Mouse (Mus musculus): ENCODE measurements at regions not wholly inside any gene's neighbourhood (a gene's known extent, or its start where the extent isn't known, plus 50 kb on each side); places are given as distances from the start of the nearest gene placed in this dataset.
"Not testable (repeated sequence)": the region's sequence is repeated elsewhere in the genome, so short reads cannot be mapped to it uniquely, and the experiment has no call there.

DNA sequence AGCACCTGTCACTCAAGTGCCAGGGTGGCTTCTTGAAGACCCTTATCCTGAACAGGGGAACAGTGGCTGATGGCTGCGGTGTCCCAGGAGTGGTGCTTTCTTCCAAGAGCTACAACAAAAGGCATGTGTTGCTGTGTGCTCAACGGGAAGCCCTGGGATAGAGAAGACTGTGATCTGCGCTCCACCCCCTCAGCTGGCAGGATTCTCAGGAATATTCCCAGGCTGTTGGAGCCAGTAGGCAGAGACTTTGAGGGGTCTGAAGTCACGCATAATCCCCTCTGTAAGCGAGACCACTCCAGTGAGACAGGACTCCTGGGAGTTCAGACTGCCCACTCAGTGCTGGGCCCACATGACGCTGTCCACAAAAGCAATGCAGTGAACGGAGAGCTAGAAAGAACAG lies 202.4 kb downstream of the Plxna1 start:
- DNase-seq: no peak

DNA sequence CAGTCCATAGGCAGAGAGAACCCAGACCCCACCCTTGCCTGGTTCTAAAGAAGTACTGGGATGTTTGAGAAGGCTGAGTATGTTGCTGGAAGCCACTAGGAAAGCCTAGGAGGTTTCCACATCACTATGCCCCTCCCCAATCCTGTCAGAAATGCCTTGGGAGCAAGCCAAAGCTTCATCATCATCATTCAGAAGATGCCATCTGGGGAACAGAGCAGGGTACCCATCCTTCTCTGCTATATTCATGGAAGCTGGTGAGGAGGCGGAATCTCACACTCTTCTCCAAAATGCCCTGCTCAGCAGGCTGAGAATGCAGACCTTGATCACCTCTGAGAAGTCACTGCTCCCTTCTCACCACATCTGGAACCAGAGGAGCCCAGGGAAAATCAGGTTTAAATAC lies 200.7 kb downstream of the Plxna1 start:
- no peak for DNase-seq

DNA sequence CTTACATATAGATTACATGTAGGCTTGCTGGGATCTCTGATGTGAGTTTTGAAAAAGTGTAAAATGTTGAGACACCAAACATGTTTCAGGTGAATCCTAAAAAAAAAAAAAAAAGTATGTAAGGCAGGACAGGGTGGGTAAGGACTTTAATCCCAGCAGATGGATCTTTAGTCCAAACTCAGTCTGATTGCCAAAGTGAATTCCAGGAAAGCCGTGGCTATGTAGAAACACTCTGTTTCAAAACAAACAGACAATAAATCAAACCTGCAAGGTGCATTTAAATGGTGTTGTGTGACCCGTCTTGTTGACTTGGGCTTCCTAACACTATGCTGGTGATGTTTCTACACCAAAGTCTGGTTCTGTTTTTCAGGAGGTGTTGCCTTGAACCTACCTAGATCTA lies 192.9 kb downstream of the Plxna1 start:
- DNase-seq: no peak

DNA sequence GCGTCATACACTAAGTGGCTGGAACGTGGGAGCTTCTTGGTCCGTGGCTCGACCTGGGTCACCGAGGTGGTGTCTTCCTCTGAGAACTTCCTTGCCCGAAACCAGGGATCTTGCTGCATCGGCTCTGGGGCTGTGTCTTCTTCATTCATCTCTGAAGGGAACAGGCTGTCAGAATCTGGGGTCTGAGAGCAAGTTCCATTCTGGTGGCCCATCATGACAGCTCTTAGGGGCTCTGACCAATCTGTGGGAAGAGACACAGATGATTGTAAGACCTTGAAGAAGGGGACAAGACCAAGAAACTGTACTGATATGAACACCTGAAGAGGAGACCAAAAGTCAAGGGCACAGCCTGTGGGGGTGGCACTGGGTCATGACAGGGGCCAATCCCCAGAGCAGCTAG lies 177.5 kb downstream of the Plxna1 start:
- DNase-seq: not testable (repeated sequence)

DNA sequence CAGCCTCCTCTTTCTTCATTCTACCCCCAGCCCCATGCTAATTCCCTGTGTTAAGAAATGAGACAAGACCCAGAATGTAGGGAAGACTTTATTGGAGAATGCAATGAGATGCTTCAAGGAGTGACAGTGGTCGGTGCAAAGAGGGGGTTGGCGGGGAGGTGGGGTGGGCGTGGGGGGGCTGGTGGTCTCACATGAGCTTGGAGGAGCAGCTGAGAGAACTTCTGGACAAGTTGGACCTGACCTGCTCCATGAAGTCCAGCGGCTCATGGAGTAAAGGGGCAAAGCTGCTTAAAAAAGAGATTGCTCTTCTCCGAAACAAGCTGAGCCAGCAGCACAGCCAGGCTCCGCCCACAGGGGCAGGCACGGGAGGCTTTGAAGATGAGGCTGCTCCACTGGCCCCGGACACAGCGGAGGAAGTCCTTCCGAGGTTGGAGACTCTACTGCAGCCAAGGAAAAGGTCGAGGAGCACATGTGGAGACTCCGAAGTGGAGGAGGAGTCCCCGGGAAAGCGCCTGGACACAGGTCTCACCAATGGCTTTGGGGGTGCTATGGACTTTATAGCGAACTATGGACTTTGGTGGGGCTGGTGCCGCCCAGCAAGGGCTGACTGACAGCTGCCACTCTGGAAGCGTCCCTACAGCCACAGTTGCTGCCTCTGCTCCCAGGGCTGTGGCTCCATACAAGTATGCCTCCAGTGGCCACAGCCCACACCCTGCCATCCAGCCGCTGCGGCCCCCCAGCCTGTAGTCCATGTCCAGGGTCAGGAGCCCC lies 161.7 kb downstream of the Plxna1 start:
- DNase-seq: not testable (repeated sequence)

DNA sequence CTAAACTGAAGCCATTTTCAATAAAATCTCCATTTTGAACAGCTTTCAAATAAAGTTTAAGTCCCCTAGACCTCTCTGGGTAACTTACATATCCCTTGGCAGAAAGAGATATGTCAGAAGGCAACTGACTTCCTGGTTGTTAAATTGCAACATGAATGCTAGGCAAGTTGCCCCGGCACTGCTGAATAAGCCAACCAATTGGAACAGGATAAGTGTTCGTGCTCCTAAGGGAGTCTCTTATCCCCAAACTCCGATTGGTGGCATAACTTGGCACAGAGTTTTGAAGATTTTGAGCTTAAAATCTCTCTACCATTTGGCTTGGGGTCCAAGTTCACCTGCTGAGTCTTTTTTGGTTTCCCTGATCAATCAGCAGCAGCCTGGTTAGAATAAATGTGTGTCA lies 147.4 kb downstream of the Plxna1 start:
- DNase-seq: no peak

GRCm38 (mm10) chr6:89235416-89236075 lies 126.9 kb downstream of the Plxna1 start:
- peak; percentile 24 for DNase-seq

DNA sequence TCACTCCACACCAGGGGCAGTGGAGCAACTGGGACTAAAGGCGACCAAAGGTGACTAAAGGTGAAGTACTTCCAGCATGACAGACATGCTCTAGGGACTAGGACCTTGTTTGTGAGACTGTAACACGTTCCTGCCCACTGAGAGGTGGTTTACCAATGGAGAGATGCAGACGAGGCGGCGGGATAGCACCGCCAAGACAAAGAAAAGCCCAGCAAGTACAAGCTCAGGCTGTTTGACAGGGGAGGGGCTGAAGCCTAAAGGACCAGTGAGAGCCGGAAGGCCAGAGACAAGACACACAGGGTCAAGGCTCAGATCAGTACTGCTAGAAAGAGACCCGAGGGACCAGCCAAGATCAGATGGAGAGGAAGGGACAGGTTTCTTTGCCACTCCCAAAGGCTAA lies 126.2 kb downstream of the Plxna1 start:
- no peak for DNase-seq

GRCm38 (mm10) chr6:89236892-89237646 lies 125.4 kb downstream of the Plxna1 start:
- DNase-seq: peak; percentile 86

- peak; percentile 22 for DNase-seq
These were observed 123.5 kb downstream of the Plxna1 start for GRCm38 (mm10) chr6:89238871-89239270.

DNA sequence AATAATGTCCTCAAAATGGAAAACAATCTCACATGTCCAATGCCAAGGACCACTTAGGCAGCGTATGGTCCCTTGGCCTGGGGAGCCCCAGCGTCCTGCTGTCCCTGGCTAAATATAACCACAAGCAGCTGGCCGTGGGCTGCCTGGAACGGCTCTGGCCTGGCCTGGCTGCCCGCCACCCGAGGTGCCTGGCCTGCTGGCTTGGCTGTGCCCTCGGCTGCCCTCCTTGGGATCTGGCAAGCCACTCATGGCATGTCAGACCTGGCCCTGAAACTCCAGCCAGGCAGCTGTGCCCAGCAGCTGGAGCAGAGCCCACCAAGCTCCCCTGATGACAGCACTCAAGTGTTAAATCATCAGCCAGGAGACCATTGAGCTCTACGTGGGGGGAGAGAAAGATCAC lies 122.9 kb downstream of the Plxna1 start:
- peak; percentile 93 for DNase-seq

DNA sequence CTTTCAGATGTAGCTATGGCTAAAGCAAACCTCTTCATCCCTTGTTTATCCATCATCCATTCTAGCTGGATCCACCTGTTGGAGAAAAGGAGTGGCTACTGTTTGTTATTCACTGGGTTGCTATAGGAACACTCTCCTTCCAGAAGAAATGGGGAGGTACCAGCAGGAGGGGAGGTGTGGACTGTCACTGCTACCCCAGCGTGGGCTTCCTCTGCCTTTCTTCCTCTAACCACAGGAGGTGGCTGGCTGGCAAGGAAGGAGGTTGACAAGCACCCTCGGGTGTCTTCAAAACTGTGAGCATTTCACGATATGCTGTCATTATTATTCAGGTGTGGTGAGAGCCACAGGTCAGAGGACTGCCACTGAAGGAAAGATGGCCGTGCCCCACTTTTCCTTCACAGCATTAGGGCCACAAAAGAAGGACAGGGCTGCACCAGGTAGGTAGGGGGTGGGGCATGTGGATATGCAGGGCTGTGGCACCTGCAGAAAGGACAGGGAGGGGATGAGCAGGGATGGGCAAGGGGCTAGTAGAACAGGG lies 122.2 kb downstream of the Plxna1 start:
- DNase-seq: peak; percentile 23

DNA sequence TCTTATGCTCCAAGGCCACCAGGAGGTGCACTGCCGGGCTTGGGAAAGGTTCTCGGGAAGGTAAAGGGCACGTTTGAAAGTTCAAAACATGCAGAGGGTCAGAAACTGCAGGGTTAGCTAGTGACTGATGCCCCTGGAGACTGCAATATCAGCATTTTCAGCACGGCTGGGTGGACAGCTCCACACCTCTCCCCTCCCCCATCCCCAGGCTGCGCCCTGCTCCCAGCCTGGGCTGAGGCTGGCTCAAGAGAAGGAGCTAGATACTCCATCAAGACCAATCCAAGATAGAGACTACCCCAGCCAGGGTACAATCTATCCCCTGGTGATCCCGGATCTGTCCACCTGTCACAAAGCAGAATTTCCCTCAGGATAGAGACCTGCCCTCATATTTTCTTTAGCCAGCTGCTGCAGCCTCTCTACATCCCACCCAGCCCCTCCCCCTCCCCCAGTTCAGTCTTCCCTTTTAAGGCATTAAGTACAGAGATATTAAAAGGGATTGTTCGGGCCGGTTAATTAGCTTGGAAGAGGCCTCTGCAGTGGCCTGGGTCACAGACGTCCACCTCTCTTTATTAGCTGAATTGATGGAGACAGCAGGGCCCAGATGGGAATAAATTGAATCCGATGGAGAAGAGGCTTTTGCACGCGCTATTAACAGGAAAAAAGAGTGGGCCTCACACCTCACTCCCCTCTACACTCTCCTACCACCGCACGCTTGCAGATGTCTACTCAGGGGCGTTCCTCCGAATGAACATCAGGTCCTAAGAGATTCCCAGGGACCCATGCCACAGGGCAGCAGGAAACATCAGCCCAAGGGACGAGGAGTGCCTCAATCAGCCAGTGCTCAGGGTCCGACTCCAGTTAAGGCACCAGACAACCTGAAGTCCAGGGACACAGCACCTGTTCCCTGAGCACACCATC lies 119.8 kb downstream of the Plxna1 start:
- DNase-seq: no peak

GRCm38 (mm10) chr6:89245506-89245905 lies 116.9 kb downstream of the Plxna1 start:
- no peak for DNase-seq

- no peak for DNase-seq
These were observed 116.2 kb downstream of the Plxna1 start for GRCm38 (mm10) chr6:89246261-89246660.

DNA sequence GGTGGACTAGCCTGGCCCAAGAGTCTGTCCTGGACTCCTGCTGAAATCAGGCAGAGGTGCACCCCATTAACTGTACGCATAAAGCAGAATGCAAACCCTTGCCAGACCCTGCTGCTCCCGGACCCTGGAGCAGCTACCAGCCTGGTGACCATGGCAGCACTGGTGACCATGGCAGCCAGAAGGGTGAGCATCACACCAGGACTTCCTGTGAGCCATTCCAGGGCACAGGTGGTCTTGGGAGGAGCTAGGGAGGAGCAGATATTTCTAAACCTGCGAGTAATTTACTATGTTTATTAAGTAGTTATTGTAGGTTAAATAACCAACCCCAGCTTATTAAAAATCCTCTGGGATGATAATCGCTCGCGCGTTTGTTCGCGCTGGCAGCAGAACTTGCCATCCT lies 113.8 kb downstream of the Plxna1 start:
- DNase-seq: no peak

DNA sequence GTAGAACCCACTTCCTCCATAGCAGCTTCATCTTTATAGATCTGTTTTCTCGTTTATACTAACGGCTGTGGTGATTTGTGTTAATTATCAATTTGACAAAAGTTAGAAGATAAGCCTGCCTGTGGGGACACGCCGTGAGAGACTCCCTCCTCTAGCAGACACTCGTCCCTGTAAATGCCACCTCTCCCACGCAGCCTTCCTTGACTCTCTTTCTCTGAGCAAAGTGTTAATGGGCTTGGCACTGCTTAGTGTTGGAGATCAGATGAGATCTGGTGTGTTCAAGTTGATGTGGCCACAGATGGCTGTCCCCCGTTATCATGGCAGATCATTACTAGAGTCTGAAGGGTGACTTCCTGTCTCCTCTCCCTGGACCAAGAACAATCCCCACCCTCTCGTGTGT lies 113.1 kb downstream of the Plxna1 start:
- no peak for DNase-seq

DNA sequence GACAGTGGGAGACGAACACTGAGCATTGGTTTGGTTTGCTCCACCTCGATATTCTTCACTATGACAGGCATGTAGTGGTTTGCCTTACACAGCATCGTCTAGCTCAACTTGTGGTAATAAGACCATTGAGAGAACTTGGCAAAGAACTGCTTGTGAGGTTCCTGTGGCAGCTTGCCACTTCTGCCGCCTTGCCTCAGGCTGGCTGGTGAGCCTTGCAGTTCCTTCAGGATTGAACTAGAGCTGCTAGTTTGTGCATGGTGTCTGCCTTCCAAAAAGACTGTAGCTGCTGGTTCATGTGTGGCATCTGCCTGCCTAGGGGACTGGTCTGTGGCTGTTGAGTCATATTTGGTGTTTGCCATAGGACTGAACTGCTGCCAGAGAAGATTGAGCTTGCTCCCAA lies 110.8 kb downstream of the Plxna1 start:
- DNase-seq: no peak

GRCm38 (mm10) chr6:89256022-89256421 lies 106.4 kb downstream of the Plxna1 start:
- no peak for DNase-seq

DNA sequence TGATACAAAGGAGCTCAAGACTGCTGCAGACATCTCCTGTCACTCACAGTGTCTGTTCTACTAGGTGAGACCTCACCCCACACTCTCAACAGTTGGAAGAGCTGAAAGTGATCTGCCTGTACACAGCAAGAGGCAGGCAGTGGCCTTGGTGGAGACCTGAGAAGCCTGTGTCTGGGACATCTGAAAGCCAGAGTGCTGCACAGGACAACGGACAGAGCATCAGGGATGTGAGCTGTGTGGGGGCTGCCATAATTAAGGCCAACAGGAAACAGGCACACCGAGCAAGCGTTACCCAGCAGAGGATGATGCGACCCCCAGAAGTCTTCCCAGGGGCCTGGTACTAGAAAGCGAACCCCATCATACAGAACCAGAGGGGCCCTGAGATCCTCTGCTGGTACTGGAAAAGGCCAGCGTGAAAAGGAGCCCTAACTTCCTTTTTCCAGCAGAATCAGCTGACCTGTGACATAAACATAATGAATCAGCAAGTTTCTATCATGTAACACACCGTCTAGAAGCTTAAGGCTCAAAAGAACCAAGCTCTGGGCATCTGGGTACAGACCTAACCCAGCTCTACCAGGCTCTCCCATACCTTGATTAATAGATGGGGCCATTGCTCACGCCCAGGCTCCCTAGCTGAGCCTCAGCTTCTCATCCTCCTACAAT lies 105.7 kb downstream of the Plxna1 start:
- no peak for DNase-seq

DNA sequence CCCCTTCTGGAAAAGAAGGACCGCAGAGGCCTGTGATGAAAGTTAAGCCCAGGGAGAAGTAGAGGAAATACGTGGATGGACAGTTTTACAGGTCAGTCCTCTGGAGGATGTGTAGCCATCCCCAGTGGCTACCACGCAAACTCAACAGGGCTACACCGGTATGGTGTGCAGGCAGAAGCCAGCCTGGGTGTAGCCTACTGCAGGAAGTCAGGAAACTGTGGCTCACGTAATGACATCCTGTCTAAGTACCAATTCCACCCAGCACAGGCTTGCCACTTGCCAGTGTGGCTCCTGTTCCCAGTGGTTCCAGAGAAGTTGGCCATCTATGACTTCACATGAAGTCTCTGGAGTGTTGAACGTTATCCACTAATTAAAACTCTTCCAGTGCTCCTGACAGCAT lies 105.0 kb downstream of the Plxna1 start:
- DNase-seq: no peak

- no peak for DNase-seq
These were observed 104.3 kb downstream of the Plxna1 start for GRCm38 (mm10) chr6:89258140-89258539.
